Mouse (Mus musculus) stomach, embryonic 14.5 days (tissue): ENCODE measurements around the gene Ephb2. TPM values are rescaled to one million over a fixed set of nuclear protein-coding genes. Genes with fewer than 3 reads are reported as not detected.

Experiments
- ATAC-seq: fragments of 200-750 bp; cut with Nextera tagmentation; 2 replicates; pipeline ENCODE4 v1.8.0; 2017; ENCODE audit warnings: low read depth, moderate TSS enrichment; ENCODE audit not compliant: insufficient number of reproducible peaks, insufficient read depth, low FRiP score
- H3K27ac ChIP-seq: fragments of 300-500 bp; sonication (generic); 2 replicates; pipeline ENCODE4 v1.5.1; 2014; ENCODE audit warnings: mild to moderate bottlenecking, low read length, moderate library complexity, mixed read lengths
- H3K27me3 ChIP-seq: fragments of 300-500 bp; sonication (generic); 2 replicates; pipeline ENCODE4 v1.6.1; 2014; ENCODE audit warnings: low read length, control low read depth, mixed read lengths; ENCODE audit not compliant: control insufficient read depth, insufficient read depth
- H3K36me3 ChIP-seq: fragments of 300-500 bp; sonication (generic); 2 replicates; pipeline ENCODE4 v1.6.1; 2014; ENCODE audit warnings: mild to moderate bottlenecking, control low read depth, low read length, moderate library complexity, mixed read lengths; ENCODE audit not compliant: control insufficient read depth, insufficient read depth
- H3K4me1 ChIP-seq: fragments of 300-500 bp; sonication (generic); 2 replicates; pipeline ENCODE4 v1.6.1; 2014; ENCODE audit warnings: low read length, control low read depth, mixed read lengths; ENCODE audit not compliant: control insufficient read depth, insufficient read depth
- H3K4me2 ChIP-seq: fragments of 300-500 bp; sonication (generic); replicated peaks from 2 replicates; pipeline ENCODE4 v1.6.1; 2014; ENCODE audit warnings: low read depth, low read length, control low read depth
- H3K4me3 ChIP-seq: fragments of 300-500 bp; sonication (generic); 2 replicates; pipeline ENCODE4 v1.5.1; 2014; ENCODE audit warnings: low read depth, low read length, control low read depth
- H3K9ac ChIP-seq: fragments of 300-500 bp; sonication (generic); replicated peaks from 2 replicates; pipeline ENCODE4 v1.6.1; 2014; ENCODE audit warnings: low read depth, mild to moderate bottlenecking, control low read depth, low read length, moderate library complexity, mixed read lengths
- H3K9me3 ChIP-seq: fragments of 300-500 bp; sonication (generic); 2 replicates; pipeline ENCODE4 v1.6.1; 2016; ENCODE audit warnings: low read depth, low read length, control low read depth; ENCODE audit not compliant: control insufficient read depth
- WGBS: fragments of 180-500 bp; shearing (Covaris S2); extraction: QIAGEN DNeasy Blood & Tissue Kit; methylation state at CpG from one replicate; pipeline ENCODE4 v1.1.7; 2014; 5-methylcytosine and 5-hydroxymethylcytosine counted together
- polyA plus RNA-seq: library from polyadenylated mRNA; unstranded; fragments of >200 nt; fragmentation: Nextera tagmentation; extraction: Ambion mirVana; gene quantifications from 2 replicates; pipeline ENCODE4 v1.2.1, GENCODE M21; 2014

Ephb2 gene
- polyA plus RNA-seq, 1 experiment from 2014 or later: 7.6 TPM

DNA sequence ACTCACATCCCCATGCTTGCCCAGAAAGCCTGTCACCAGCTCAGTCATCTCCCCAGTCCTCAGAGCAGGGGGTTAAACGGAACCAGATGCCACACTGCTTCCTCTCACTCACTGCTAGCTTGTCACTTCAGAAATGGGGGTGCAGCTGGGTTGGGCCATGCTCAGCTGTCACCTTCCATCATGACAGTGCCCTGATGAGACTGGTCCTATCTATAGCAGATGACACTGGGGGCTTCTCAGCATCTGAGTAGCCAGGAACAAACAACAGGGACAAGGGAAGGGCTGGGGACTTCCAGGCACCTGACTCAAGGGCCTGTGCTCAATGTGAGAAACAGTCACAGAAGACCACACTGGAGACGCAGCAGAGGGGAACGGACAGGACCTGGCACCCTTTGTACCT lies 122.4 kb downstream of the Ephb2 start:
- Histone ChIP-seq H3K9me3 (no peaks in the 10 kb centered on the region), H3K36me3 (no peaks in the 10 kb centered on the region), H3K9ac (no peak overlapping the region), H3K27me3 (no peaks in the 10 kb centered on the region), H3K4me2 (no peak overlapping the region), H3K4me1 (peaks cover 10% of the 10 kb centered on the region; the same call in 1 of the 2 replicates), H3K27ac (no peak overlapping the region), H3K4me3 (no peak overlapping the region)
- WGBS: 79% methylated on average over 3 of the region's 3 CpGs
- no peak for ATAC-seq

- no peak overlapping the region for H3K4me2 ChIP-seq
- H3K4me3 ChIP-seq: no peak overlapping the region
- H3K36me3 ChIP-seq: no peaks in the 10 kb centered on the region
- 29% methylated on average over 20 of the region's 20 CpGs for WGBS
- H3K9me3 ChIP-seq: no peaks in the 10 kb centered on the region
- H3K27ac ChIP-seq: no peak overlapping the region; the same call in 1 of the 2 replicates
- no peaks in the 10 kb centered on the region for H3K27me3 ChIP-seq
- H3K4me1 ChIP-seq: peaks cover 11% of the 10 kb centered on the region; the same call in 1 of the 2 replicates
- H3K9ac ChIP-seq: no peak overlapping the region
- no peak for ATAC-seq
Observed at GRCm38 (mm10) chr4:136711985-136712768, 123.6 kb downstream of the Ephb2 start.

DNA sequence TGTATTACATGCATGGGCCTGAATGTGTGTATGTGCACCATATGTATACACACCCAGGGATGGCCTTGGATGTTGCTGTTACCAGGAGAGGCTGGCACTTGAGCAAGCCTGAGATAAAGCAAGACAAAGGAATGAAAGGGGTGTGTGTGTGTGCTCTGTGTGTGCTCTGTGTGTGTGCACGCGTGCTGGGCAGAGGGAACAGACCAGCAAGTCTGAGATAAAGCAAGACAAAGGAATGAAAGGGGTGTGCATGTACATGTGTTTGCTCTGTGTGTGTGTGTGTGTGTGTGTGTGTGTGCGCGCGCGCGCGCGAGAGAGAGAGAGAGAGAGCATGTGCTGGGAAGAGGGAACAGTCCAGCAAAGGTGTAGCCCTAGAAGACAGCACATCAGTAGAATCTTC lies 125.4 kb downstream of the Ephb2 start:
- Histone ChIP-seq H3K27ac (no peak overlapping the region), H3K9ac (no peak overlapping the region), H3K27me3 (no peaks in the 10 kb centered on the region), H3K36me3 (no peaks in the 10 kb centered on the region), H3K4me3 (no peak overlapping the region), H3K4me1 (peaks cover 17% of the 10 kb centered on the region; the same call in 1 of the 2 replicates), H3K9me3 (no peaks in the 10 kb centered on the region), H3K4me2 (no peak overlapping the region)
- ATAC-seq: peak; percentile 54
- WGBS: 94% methylated on average over 9 of the region's 9 CpGs

DNA sequence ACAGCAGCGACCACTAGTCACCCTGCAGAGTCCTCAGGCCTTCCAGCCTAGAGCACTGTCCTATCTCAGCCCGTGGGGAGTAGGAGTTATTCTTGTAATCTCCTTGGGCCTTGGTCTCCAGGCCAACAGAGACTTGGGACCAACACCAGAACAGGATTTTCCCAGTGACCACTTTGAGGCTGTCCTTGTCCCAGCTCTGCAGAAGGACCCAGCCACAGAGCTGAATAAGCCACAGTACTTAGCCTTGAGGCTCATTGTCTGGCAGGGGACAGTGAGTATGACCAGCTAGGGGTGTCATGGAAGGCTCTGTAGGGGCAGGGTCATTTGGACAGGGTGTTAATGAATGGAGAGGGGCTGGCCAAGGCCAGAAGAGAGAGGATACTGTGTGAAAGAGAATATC lies 126.8 kb downstream of the Ephb2 start:
- no peak overlapping the region for H3K4me3 ChIP-seq
- 62% methylated on average over 2 of the region's 2 CpGs for WGBS
- no peak overlapping the region for H3K4me2 ChIP-seq
- no peaks in the 10 kb centered on the region for H3K36me3 ChIP-seq
- no peak for ATAC-seq
- H3K27ac ChIP-seq: no peak overlapping the region
- H3K4me1 ChIP-seq: peaks cover 17% of the 10 kb centered on the region; the same call in 1 of the 2 replicates
- no peaks in the 10 kb centered on the region for H3K9me3 ChIP-seq
- no peak overlapping the region for H3K9ac ChIP-seq
- H3K27me3 ChIP-seq: no peaks in the 10 kb centered on the region

GRCm38 (mm10) chr4:136706696-136707095 lies 129.1 kb downstream of the Ephb2 start:
- H3K27me3 ChIP-seq: no peaks in the 10 kb centered on the region
- H3K9me3 ChIP-seq: no peaks in the 10 kb centered on the region
- H3K9ac ChIP-seq: no peak overlapping the region
- peak overlapping the region; percentile 27; the same call in 1 of the 2 replicates for H3K27ac ChIP-seq
- H3K36me3 ChIP-seq: no peaks in the 10 kb centered on the region
- H3K4me2 ChIP-seq: no peak overlapping the region
- peaks cover 12% of the 10 kb centered on the region; the same call in 1 of the 2 replicates for H3K4me1 ChIP-seq
- ATAC-seq: peak; percentile 35; the same call in 1 of the 2 replicates
- H3K4me3 ChIP-seq: no peak overlapping the region
- WGBS: 48% methylated on average over 4 of the region's 4 CpGs

DNA sequence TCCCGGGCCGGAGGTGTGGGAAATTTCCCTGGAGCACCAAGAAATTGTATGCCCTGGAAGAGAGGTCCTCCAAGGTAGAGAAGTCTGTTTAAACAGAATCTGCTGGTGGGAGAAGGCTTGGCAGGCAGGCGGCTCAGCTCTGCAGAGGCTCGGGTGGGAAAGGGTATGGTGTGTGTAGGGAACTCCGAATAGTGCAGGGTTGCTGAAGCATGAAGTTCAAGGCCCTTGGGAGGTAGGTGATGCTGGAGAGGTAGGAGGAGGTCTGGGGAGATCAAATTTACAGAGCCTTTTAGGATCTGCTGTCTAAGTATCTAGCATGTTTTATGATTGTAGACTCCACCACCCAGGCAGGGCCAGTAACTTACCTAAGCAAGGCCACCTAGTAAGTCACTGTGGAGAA lies 130.7 kb downstream of the Ephb2 start:
- WGBS: 71% methylated on average over 5 of the region's 5 CpGs
- Histone ChIP-seq H3K9ac (no peak overlapping the region), H3K27ac (no peak overlapping the region), H3K4me3 (no peak overlapping the region), H3K4me1 (peaks cover 12% of the 10 kb centered on the region; the same call in 1 of the 2 replicates), H3K4me2 (no peak overlapping the region), H3K9me3 (no peaks in the 10 kb centered on the region), H3K27me3 (no peaks in the 10 kb centered on the region), H3K36me3 (no peaks in the 10 kb centered on the region)
- ATAC-seq: no peak

GRCm38 (mm10) chr4:136704551-136704950 lies 131.2 kb downstream of the Ephb2 start:
- H3K4me3 ChIP-seq: no peak overlapping the region
- peaks cover 12% of the 10 kb centered on the region; the same call in 1 of the 2 replicates for H3K4me1 ChIP-seq
- no peak for ATAC-seq
- no peaks in the 10 kb centered on the region for H3K27me3 ChIP-seq
- H3K4me2 ChIP-seq: no peak overlapping the region
- 41% methylated on average over 3 of the region's 3 CpGs for WGBS
- no peak overlapping the region for H3K9ac ChIP-seq
- H3K9me3 ChIP-seq: no peaks in the 10 kb centered on the region
- no peak overlapping the region for H3K27ac ChIP-seq
- H3K36me3 ChIP-seq: no peaks in the 10 kb centered on the region

- ATAC-seq: no peak
- no peak overlapping the region for H3K27ac ChIP-seq
- 81% methylated on average over 11 of the region's 11 CpGs for WGBS
Observed at GRCm38 (mm10) chr4:136703351-136703750, 132.4 kb downstream of the Ephb2 start.

More at GRCm38 (mm10) chr4:136703351-136703750, 132.4 kb downstream of the Ephb2 start:
- Histone ChIP-seq H3K9me3 (no peaks in the 10 kb centered on the region), H3K4me3 (no peak overlapping the region), H3K4me1 (peaks cover 7% of the 10 kb centered on the region; the same call in 1 of the 2 replicates), H3K9ac (no peak overlapping the region), H3K4me2 (no peak overlapping the region), H3K27me3 (no peaks in the 10 kb centered on the region), H3K36me3 (no peaks in the 10 kb centered on the region)
